Mouse (Mus musculus) heart, embryonic 14.5 days (tissue): ENCODE measurements at regions not wholly inside any gene's neighbourhood (a gene's known extent, or its start where the extent isn't known, plus 50 kb on each side); places are given as distances from the start of the nearest gene placed in this dataset.

Experiments used
- ATAC-seq: fragments of 200-750 bp; cut with Nextera tagmentation; 2 replicates; pipeline ENCODE4 v1.8.0; 2017; ENCODE audit warnings: low read depth, moderate TSS enrichment; ENCODE audit not compliant: insufficient number of reproducible peaks, insufficient read depth, low FRiP score
- H3K27ac ChIP-seq, 2 experiments: fragments of 200-500 bp in 1 of 2; fragments of 300-500 bp in 1 of 2; sonication (generic) in 1 of 2; replicated peaks in 1 of 2; 2 replicates each; pipeline ENCODE4 v1.5.1; 2012 to 2014; ENCODE audit warnings: low read depth in 2 of 2, low read length in 2 of 2, control low read depth in 1 of 2, mild to moderate bottlenecking in 1 of 2, mixed read lengths in 1 of 2; ENCODE audit not compliant: control insufficient read depth in 1 of 2, insufficient read depth in 1 of 2
- H3K27me3 ChIP-seq: fragments of 300-500 bp; sonication (generic); 2 replicates; pipeline ENCODE4 v1.6.1; 2014; ENCODE audit warnings: mild to moderate bottlenecking, low read length, control low read depth; ENCODE audit not compliant: control insufficient read depth, insufficient read depth
- H3K36me3 ChIP-seq: fragments of 300-500 bp; sonication (generic); 2 replicates; pipeline ENCODE4 v1.6.1; 2014; ENCODE audit warnings: mild to moderate bottlenecking, control low read depth, low read length, mixed read lengths; ENCODE audit not compliant: control insufficient read depth, insufficient read depth
- H3K4me1 ChIP-seq, 2 experiments: fragments of 200-500 bp in 1 of 2; fragments of 300-500 bp in 1 of 2; sonication (generic) in 1 of 2; 2 replicates each; pipeline ENCODE4 v1.6.1; 2012 to 2014; ENCODE audit warnings: low read length in 2 of 2, control low read depth in 1 of 2, mixed read lengths in 1 of 2; ENCODE audit not compliant: control insufficient read depth in 2 of 2, insufficient read depth in 2 of 2
- H3K4me2 ChIP-seq: fragments of 300-500 bp; sonication (generic); 2 replicates; pipeline ENCODE4 v1.6.1; 2014; ENCODE audit warnings: mild to moderate bottlenecking, low read length
- H3K4me3 ChIP-seq, 2 experiments: fragments of 200-500 bp in 1 of 2; fragments of 300-500 bp in 1 of 2; sonication (generic) in 1 of 2; 2 replicates each; pipeline ENCODE4 v1.5.1; 2012 to 2014; ENCODE audit warnings: low read length in 2 of 2, mild to moderate bottlenecking in 2 of 2, control low read depth in 1 of 2, low read depth in 1 of 2, moderate library complexity in 1 of 2; ENCODE audit not compliant: control insufficient read depth in 1 of 2, insufficient read depth in 1 of 2
- H3K9ac ChIP-seq: fragments of 300-500 bp; sonication (generic); 2 replicates; pipeline ENCODE4 v1.6.1; 2014; ENCODE audit warnings: mild to moderate bottlenecking, low read length
- H3K9me3 ChIP-seq: fragments of 300-500 bp; sonication (generic); 2 replicates; pipeline ENCODE4 v1.6.1; 2016; ENCODE audit warnings: low read length, control low read depth; ENCODE audit not compliant: control insufficient read depth
- WGBS: fragments of 180-500 bp; shearing (Covaris S2); extraction: QIAGEN DNeasy Blood & Tissue Kit; methylation state at CpG from one replicate; pipeline ENCODE4 v1.1.7; 2014; 5-methylcytosine and 5-hydroxymethylcytosine counted together

DNA sequence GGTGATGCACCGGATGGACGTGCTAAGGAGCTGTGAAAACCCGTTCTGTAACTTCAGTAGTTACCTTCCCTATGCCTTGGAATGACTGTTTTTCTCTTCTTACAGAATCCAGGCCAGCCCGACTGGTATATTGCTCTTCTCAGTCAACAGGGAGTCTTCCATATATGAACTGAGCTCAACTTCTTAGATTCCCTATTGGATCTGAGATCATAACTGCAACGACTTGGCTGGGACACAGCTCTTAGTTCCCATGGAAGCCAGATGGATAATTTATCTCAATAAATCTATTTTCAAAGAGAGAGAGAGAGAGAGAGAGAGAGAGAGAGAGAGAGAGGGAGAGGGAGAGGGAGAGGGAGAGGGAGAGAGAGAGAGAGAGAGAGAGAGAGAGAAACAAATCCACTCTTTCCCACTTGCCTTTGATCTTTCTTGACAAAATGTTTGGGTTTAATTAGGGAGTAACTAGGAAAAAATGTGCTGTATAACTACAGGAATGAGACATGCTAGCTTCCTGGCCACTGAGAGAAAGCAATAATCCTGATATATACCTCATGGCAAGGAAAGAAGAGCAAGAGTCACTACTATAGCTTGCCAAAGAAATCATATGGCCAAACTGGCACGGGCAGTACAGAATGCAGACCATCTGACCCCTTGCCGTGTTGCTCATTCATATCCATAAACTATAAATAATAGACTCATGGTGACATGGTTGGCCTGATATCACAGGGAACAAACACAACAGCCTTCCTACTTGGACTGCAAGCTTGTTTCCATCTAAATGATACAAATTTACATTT is 73.3 kb upstream of the Cnksr3 start:
- 79% methylated on average over 7 of the region's 7 CpGs for WGBS
- H3K4me2 ChIP-seq = no peak overlapping the region
- no peaks in the 10 kb centered on the region for H3K36me3 ChIP-seq
- ATAC-seq = no peak
- H3K9ac ChIP-seq = no peak overlapping the region
- H3K4me3 ChIP-seq = no peak overlapping the region
- H3K4me1 ChIP-seq = peaks cover 2 to 4% of the 10 kb centered on the region in 2 experiments; a peak in 1 of 4 replicates
- H3K9me3 ChIP-seq = no peaks in the 10 kb centered on the region
- no peak overlapping the region for H3K27ac ChIP-seq
- H3K27me3 ChIP-seq = no peaks in the 10 kb centered on the region

GRCm38 (mm10) chr10:7280429-7280828 is 68.4 kb upstream of the Cnksr3 start:
- WGBS = 53% methylated on average over 2 of the region's 2 CpGs
- Histone ChIP-seq H3K4me3 (no peak overlapping the region), H3K4me2 (no peak overlapping the region), H3K27ac (no peak overlapping the region), H3K4me1 (peaks cover under 1 to 4% of the 10 kb centered on the region in 2 experiments; a peak in 1 of 4 replicates), H3K9me3 (no peaks in the 10 kb centered on the region), H3K36me3 (no peaks in the 10 kb centered on the region), H3K9ac (no peak overlapping the region), H3K27me3 (no peaks in the 10 kb centered on the region)
- ATAC-seq = no peak

DNA sequence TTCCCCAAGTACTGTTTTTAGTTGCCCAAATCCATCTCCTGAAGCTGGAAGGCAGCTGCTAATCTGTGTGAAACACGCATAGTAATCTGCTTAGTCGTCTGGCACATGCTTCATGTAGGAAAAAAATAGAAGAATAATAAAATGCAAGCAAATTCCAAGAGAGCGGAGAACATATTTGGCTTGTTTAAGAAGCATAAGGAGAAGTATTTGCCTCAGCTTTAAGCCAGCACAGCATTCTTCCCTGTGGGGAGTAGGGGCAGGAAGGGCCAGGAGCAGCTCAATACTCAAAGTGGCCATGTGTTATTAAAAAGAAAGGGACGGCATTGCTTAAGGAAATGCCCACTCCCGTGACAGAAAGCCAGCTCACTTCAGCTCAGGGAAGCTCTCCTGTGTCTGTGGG is 66.8 kb upstream of the Cnksr3 start:
- Histone ChIP-seq H3K9ac (no peak overlapping the region), H3K27me3 (no peaks in the 10 kb centered on the region), H3K9me3 (no peaks in the 10 kb centered on the region), H3K4me1 (peaks cover 5 to 10% of the 10 kb centered on the region in 2 experiments; a peak in 2 of 4 replicates), H3K27ac (no peak overlapping the region), H3K4me3 (no peak overlapping the region), H3K4me2 (no peak overlapping the region), H3K36me3 (no peaks in the 10 kb centered on the region)
- ATAC-seq = no peak
- WGBS = 45% methylated on average over 5 of the region's 5 CpGs

DNA sequence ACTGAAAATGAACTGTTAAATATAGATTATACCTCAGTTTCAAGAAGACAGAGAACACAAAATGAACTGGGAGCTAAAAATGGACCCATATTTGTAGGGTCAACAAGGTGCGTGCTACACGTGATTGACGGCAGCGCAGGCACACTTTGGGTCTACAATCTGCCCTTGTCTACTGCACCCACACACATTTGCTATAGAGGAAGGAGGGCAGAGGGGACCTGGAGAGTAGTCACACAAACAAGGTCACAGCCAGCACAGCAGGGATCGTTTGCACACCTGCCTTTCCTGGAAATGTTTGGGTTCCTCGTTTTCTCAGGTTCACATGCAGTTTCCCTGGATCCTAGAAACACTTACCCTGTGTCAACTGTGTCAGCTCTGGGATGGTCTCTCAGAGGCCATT is 63.3 kb upstream of the Cnksr3 start:
- 64% methylated on average over 6 of the region's 6 CpGs for WGBS

GRCm38 (mm10) chr10:7274422-7274821 is 62.4 kb upstream of the Cnksr3 start:
- no peaks in the 10 kb centered on the region for H3K9me3 ChIP-seq
- no peak overlapping the region for H3K9ac ChIP-seq
- peak; percentile 56; the same call in 1 of the 2 replicates for ATAC-seq
- H3K4me1 ChIP-seq = peaks cover 5 to 6% of the 10 kb centered on the region in 2 experiments; a peak in 2 of 4 replicates
- no peak overlapping the region for H3K4me2 ChIP-seq
- H3K4me3 ChIP-seq = no peak overlapping the region
- no peaks in the 10 kb centered on the region for H3K27me3 ChIP-seq
- H3K27ac ChIP-seq = peak overlapping the region; percentile 78 to 82
- no peaks in the 10 kb centered on the region for H3K36me3 ChIP-seq
- 28% methylated on average over 7 of the region's 7 CpGs for WGBS

More for the DNA sequence above, 63.3 kb upstream of the Cnksr3 start:
- no peak overlapping the region for H3K27ac ChIP-seq
- no peaks in the 10 kb centered on the region for H3K9me3 ChIP-seq
- no peak overlapping the region for H3K4me2 ChIP-seq
- no peak overlapping the region for H3K9ac ChIP-seq
- no peak for ATAC-seq
- peaks cover 5 to 6% of the 10 kb centered on the region in 2 experiments; a peak in 2 of 4 replicates for H3K4me1 ChIP-seq
- H3K36me3 ChIP-seq = no peaks in the 10 kb centered on the region
- no peak overlapping the region for H3K4me3 ChIP-seq
- H3K27me3 ChIP-seq = no peaks in the 10 kb centered on the region

GRCm38 (mm10) chr10:7271156-7271555 is 59.1 kb upstream of the Cnksr3 start:
- H3K4me2 ChIP-seq = no peak overlapping the region
- no peaks in the 10 kb centered on the region for H3K27me3 ChIP-seq
- peaks cover 6 to 7% of the 10 kb centered on the region in 2 experiments; a peak in 2 of 4 replicates for H3K4me1 ChIP-seq
- no peaks in the 10 kb centered on the region for H3K36me3 ChIP-seq
- H3K27ac ChIP-seq = no peak overlapping the region
- no peaks in the 10 kb centered on the region for H3K9me3 ChIP-seq
- H3K4me3 ChIP-seq = no peak overlapping the region
- 58% methylated on average over 5 of the region's 5 CpGs for WGBS
- ATAC-seq = no peak
- no peak overlapping the region for H3K9ac ChIP-seq

DNA sequence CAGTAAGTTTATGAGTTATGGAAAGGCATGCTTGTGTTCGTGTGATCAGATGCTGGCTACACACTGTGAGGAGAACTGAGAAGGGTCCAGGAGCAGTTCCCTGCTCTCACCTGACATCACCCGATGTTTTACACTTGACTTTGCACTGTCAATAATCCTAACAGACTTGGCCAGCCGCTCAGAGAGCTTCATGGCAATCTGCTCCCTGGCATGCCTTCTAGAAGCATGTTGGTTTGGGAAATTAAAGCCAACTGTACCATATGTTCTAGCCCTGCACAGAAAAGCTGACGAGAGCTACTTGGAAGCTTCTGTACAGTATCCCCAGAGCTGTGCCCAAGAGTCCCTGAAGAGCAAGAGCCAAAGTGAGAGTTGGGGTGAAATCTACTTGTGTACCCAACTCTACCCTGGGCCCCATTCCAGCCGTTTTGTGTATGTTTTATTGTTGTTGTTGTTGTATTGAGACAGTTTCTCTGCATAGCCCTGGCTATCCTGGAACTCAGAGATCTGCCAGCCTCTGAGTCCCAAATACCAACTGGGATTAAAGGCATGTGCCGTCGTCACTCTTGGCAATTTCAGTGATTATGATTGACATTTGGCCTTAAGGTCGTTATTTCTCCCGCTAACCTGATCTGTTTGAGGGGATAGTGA is 56.5 kb upstream of the Cnksr3 start:
- Histone ChIP-seq H3K4me3 (no peak overlapping the region), H3K27ac (no peak overlapping the region), H3K36me3 (no peaks in the 10 kb centered on the region), H3K27me3 (no peaks in the 10 kb centered on the region), H3K4me2 (no peak overlapping the region), H3K9ac (no peak overlapping the region), H3K4me1 (peaks cover 0 to 2% of the 10 kb centered on the region in 2 experiments; a peak in 1 of 4 replicates), H3K9me3 (no peaks in the 10 kb centered on the region)
- 74% methylated on average over 9 of the region's 9 CpGs for WGBS
- ATAC-seq = no peak
